Mouse (Mus musculus) liver, embryonic 16.5 days (tissue): ENCODE measurements around the gene Casq2. TPM values are rescaled to one million over a fixed set of nuclear protein-coding genes. Genes with fewer than 3 reads are reported as not detected.
"Not testable (repeated sequence)": the region's sequence is repeated elsewhere in the genome, so short reads cannot be mapped to it uniquely, and the experiment has no call there.

Source experiments
- ATAC-seq: fragments of 200-750 bp; cut with Nextera tagmentation; 2 replicates; pipeline ENCODE4 v1.8.0; 2017; ENCODE audit warnings: low read depth, mild to moderate bottlenecking, moderate number of reproducible peaks, moderate library complexity
- H3K27ac ChIP-seq: fragments of 300-500 bp; sonication (generic); 2 replicates; pipeline ENCODE4 v1.5.1; 2014; ENCODE audit warnings: mild to moderate bottlenecking, low read length
- H3K27me3 ChIP-seq: fragments of 300-500 bp; sonication (generic); 2 replicates; pipeline ENCODE4 v1.6.1; 2014; ENCODE audit warnings: low read depth, low read length, mixed read lengths; ENCODE audit not compliant: control insufficient read depth, insufficient read depth
- H3K36me3 ChIP-seq: fragments of 300-500 bp; sonication (generic); 2 replicates; pipeline ENCODE4 v1.6.1; 2014; ENCODE audit warnings: mild to moderate bottlenecking; ENCODE audit not compliant: control insufficient read depth, insufficient read depth
- H3K4me1 ChIP-seq: fragments of 300-500 bp; sonication (generic); 2 replicates; pipeline ENCODE4 v1.6.1; 2014; ENCODE audit warnings: low read depth, low read length, mixed read lengths; ENCODE audit not compliant: control insufficient read depth
- H3K4me2 ChIP-seq: fragments of 300-500 bp; sonication (generic); 2 replicates; pipeline ENCODE4 v1.6.1; 2014; ENCODE audit warnings: low read depth, low read length, mixed read lengths
- H3K4me3 ChIP-seq: fragments of 300-500 bp; sonication (generic); 2 replicates; pipeline ENCODE4 v1.5.1; 2014; ENCODE audit warnings: low read depth, mild to moderate bottlenecking, low read length
- H3K9ac ChIP-seq: fragments of 300-500 bp; sonication (generic); 2 replicates; pipeline ENCODE4 v1.6.1; 2014; ENCODE audit warnings: low read depth, low read length
- H3K9me3 ChIP-seq: fragments of 300-500 bp; sonication (generic); replicated peaks from 2 replicates; pipeline ENCODE4 v1.6.1; 2016; ENCODE audit warnings: low read length; ENCODE audit not compliant: control insufficient read depth
- WGBS: fragments of 180-500 bp; shearing (Covaris S2); extraction: QIAGEN DNeasy Blood & Tissue Kit; methylation state at CpG from one replicate; pipeline ENCODE4 v1.1.7; 2014; ENCODE audit not compliant: insufficient replicate concordance; 5-methylcytosine and 5-hydroxymethylcytosine counted together
- polyA plus RNA-seq: library from polyadenylated mRNA; unstranded; fragments of >200 nt; fragmentation: Nextera tagmentation; extraction: Ambion mirVana; gene quantifications from 2 replicates; pipeline ENCODE4 v1.2.1, GENCODE M21; 2015

Casq2 gene
- polyA plus RNA-seq, 1 experiment from 2014 or later, result 7.8 TPM

DNA sequence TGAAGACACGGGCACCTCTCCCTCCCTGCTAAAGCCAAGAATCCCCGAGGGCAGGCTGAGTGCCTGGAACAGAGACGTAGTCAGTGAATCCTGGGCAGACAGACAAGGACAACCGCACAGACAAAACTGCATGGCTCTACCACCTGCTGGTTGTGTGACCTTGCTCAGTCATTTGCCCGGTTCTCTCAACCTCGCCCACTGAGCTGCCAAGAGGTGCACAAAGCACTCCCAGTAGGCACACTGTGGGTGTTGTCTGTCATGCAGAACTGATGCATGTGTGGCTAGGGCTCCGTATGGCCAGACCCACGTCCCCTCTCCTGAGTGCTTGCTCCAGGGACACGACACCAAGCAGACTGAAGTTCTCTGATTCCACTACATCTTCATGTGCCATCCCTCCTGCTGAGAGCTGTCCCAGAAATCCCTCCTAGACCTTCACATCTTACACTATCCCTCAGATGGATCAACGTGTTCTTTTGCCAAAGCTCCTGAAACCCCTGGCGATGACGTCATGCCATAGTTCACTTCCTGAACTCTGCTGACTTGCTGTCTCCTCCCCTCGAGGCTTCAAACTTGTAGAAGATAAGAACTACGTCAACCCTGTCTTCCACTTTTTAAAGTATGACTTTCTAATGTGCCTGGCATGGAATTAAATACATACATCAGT lies 72.7 kb downstream of the Casq2 start:
- H3K4me3 ChIP-seq, result no peak overlapping the region
- WGBS, result 69% methylated on average over 14 of the region's 14 CpGs
- H3K9ac ChIP-seq, result 0 out of 2 replicates have a peak overlapping the region, but pooled peaks have one; percentile 2
- no peaks in the 10 kb centered on the region for H3K27me3 ChIP-seq
- peak; percentile 27; the same call in 1 of the 2 replicates for ATAC-seq
- peaks cover 29% of the 10 kb centered on the region for H3K4me1 ChIP-seq
- H3K9me3 ChIP-seq, result no peaks in the 10 kb centered on the region
- no peak overlapping the region; the same call in 1 of the 2 replicates for H3K4me2 ChIP-seq
- H3K27ac ChIP-seq, result peak overlapping the region; percentile 52; the same call in 1 of the 2 replicates
- H3K36me3 ChIP-seq, result peaks cover 65% of the 10 kb centered on the region

DNA sequence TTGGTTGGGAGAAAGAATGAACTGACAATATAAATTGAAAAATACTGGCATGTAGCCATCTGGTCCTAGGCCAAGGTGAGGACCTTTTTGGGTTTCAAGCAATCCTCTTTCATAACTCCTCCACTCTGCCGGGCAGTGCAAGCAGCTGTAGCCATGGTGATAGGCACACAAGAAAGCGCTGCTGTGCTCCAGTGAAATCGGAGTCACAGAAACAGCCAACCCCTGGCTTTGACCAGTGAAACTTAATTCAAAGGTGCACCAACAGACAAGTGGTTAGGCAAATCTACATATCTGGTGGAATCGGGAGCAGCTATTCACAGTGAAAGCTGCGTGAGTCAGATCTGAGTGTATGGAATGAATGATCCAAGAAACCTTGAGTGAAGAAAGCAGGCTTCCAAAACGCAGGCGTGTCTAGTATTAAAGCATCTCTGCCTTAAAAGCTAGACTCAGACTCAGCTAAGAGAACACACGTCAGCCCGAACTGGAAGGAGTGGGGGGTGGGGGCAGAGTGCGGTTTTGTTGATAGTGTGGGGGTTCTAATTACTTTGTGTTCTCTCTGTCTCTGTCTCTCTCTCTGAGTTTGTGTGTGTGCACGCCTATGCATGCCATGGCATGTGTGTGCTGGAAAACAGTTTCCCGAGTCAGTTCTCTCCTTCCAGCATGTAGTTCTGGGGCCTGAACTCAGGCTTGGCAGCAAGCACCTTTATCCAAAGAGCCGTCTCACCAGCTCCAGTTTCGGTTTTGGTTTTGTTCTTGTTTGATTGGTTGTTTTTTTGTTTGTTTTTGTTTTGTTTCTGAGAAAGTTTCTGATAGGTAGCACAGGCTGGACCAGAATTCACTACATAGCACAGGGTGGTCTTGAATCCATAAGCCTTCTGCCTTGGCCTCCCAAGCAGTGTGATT lies 73.5 kb downstream of the Casq2 start:
- peaks cover 30% of the 10 kb centered on the region for H3K4me1 ChIP-seq
- H3K36me3 ChIP-seq, result peaks cover 65% of the 10 kb centered on the region
- no peaks in the 10 kb centered on the region for H3K27me3 ChIP-seq
- no peak overlapping the region; the same call in 1 of the 2 replicates for H3K4me3 ChIP-seq
- no peak; the same call in 1 of the 2 replicates for ATAC-seq
- 0 out of 2 replicates have a peak overlapping the region, but pooled peaks have one; percentile 2 for H3K9ac ChIP-seq
- H3K27ac ChIP-seq, result peak overlapping the region; percentile 52; the same call in 1 of the 2 replicates
- WGBS, result 68% methylated on average over 14 of the region's 14 CpGs
- no peaks in the 10 kb centered on the region for H3K9me3 ChIP-seq
- peak overlapping the region; percentile 5 for H3K4me2 ChIP-seq

DNA sequence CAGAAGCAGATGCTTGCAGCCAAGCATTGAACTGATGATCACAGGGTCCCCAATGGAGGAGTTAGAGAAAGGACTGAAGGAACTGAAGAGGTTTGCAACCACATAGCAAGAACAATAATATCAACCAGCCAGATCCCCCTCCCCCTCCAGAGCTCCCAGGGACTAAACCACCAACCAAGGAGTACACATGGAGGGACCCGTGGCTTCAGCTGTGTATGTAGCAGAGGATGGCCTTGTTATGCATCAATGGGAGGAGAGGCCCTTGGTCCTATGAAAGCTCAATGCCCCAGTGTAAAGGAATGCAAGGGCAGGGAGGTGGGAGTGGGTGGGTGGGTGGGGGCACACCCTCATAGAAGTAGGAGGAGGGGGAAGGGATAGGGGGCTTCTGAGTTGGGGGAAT lies 77.6 kb downstream of the Casq2 start:
- WGBS, result 84% methylated on average over 1 of the region's 1 CpGs
- Histone ChIP-seq H3K4me3 (peak overlapping the region; percentile 75), H3K27ac (peak overlapping the region; percentile 25), H3K9ac (peak overlapping the region; percentile 40), H3K4me1 (peaks cover 46% of the 10 kb centered on the region), H3K4me2 (peak overlapping the region; percentile 85), H3K36me3 (peaks cover 35% of the 10 kb centered on the region)
- not testable (repeated sequence) for ATAC-seq, H3K27me3 ChIP-seq, H3K9me3 ChIP-seq

DNA sequence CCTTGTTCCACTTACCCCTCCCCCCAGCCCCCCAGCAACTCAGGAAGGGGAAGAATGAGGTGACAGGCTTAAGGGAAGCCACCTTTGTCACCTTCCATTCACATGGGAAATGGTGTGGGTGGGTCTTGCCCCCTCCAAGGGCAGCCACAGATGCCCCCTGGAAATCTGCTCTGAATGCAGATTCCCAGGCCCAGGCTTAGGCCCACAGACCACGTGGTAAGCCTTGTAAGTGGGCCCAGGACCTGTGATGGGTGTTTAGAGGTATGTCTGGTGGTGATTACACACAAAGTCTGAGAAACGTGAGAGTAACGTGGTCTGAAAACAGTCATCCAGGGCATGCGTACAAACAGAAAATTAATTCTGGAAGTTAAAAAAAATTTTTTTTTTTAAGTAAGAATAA lies 78.7 kb downstream of the Casq2 start:
- Histone ChIP-seq H3K4me2 (peak overlapping the region; percentile 85), H3K9me3 (no peaks in the 10 kb centered on the region), H3K27me3 (no peaks in the 10 kb centered on the region), H3K4me3 (peak overlapping the region; percentile 75), H3K27ac (peak overlapping the region; percentile 95), H3K9ac (peak overlapping the region; percentile 92), H3K4me1 (peaks cover 36% of the 10 kb centered on the region), H3K36me3 (peaks cover 28% of the 10 kb centered on the region)
- ATAC-seq, result no peak
- 16% methylated on average over 4 of the region's 4 CpGs for WGBS

DNA sequence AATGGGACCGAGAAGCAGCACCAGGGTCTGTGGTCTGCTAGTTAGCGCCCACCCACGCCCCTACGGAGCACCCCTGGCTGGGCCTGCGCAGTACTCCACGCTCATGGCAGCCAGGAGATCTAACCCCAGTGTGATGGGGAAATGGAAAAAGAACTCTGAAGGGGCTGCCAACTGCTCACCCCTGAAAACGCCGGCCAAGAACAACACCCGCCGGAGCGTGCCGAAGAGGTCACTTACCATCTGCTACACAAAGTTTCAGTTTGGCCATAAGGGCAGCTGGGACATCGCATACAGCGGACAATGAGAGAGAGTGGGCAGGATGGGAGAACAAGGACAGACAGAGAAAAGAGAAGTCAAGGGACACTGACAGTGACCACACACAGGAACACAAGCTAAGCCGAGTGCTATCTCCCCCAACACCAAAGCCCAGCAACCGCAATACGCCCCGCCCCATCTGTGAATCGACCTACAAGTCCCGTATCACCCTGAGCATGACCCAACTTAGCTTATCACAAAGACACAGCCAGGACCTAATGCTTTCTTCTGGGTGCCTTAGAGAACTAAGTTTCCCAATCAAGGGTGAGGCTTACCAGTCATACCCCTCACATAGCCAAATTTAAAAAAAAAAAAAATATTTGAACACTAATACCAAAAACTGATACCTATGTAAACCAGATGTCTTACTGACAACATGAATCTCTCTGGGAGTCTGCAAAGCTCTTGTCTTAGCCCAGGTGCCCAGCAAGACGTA lies 79.5 kb downstream of the Casq2 start:
- Histone ChIP-seq H3K27me3 (no peaks in the 10 kb centered on the region), H3K4me3 (peak overlapping the region; percentile 75), H3K4me2 (peak overlapping the region; percentile 85), H3K9ac (peak overlapping the region; percentile 92), H3K4me1 (peaks cover 34% of the 10 kb centered on the region), H3K9me3 (no peaks in the 10 kb centered on the region), H3K27ac (peak overlapping the region; percentile 96), H3K36me3 (peaks cover 22% of the 10 kb centered on the region)
- 27% methylated on average over 21 of the region's 21 CpGs for WGBS
- peak; percentile 98 for ATAC-seq

DNA sequence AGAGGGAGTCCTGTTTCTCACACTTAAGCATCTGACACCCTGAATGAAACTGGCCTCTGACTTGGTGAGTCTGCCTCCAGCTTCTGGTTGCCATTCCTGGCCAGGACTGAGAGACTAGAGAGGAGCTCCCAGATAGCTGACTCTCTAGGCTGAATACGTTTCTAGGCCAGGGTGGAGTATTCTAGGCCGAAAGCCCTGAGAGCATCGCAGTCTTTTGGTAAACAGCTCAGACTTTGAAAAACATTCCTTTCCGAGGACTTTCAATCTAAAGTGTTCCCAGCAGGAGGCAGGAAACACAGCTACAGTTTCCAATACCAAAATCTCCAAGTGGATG lies 80.0 kb downstream of the Casq2 start:
- Histone ChIP-seq H3K36me3 (peaks cover 16% of the 10 kb centered on the region), H3K4me3 (peak overlapping the region; percentile 7), H3K4me2 (peak overlapping the region; percentile 53), H3K27ac (peak overlapping the region; percentile 96), H3K9ac (peak overlapping the region; percentile 61), H3K4me1 (peaks cover 34% of the 10 kb centered on the region), H3K27me3 (no peaks in the 10 kb centered on the region), H3K9me3 (no peaks in the 10 kb centered on the region)
- 23% methylated on average over 4 of the region's 4 CpGs for WGBS
- ATAC-seq, result peak; percentile 56

DNA sequence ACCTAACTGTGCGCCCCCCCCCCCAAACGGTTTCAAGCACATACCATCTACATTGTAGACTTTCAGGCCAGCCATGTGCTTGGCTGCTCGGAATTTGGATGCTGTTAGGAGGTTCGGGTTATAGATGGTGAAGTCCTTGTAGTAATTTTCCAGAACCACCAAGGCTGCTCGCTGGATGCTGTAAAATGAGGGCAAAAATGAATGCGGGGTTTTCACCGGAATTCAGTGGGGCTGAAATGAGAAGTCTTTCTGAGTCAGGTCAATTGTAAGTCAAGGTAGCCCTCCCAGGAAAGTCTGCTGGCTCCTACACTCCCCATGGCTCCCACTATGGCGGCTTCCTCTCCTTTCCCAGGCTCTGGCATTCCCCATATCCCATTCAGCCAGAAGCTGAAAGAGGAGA lies 80.6 kb downstream of the Casq2 start:
- peaks cover 31% of the 10 kb centered on the region for H3K4me1 ChIP-seq
- peak overlapping the region; percentile 96 for H3K27ac ChIP-seq
- H3K9me3 ChIP-seq, result no peaks in the 10 kb centered on the region
- no peak overlapping the region for H3K4me3 ChIP-seq
- 72% methylated on average over 8 of the region's 8 CpGs for WGBS
- H3K36me3 ChIP-seq, result peaks cover 11% of the 10 kb centered on the region
- ATAC-seq, result no peak
- H3K27me3 ChIP-seq, result no peaks in the 10 kb centered on the region
- H3K4me2 ChIP-seq, result peak overlapping the region; percentile 29; the same call in 1 of the 2 replicates
- H3K9ac ChIP-seq, result peak overlapping the region; percentile 61

DNA sequence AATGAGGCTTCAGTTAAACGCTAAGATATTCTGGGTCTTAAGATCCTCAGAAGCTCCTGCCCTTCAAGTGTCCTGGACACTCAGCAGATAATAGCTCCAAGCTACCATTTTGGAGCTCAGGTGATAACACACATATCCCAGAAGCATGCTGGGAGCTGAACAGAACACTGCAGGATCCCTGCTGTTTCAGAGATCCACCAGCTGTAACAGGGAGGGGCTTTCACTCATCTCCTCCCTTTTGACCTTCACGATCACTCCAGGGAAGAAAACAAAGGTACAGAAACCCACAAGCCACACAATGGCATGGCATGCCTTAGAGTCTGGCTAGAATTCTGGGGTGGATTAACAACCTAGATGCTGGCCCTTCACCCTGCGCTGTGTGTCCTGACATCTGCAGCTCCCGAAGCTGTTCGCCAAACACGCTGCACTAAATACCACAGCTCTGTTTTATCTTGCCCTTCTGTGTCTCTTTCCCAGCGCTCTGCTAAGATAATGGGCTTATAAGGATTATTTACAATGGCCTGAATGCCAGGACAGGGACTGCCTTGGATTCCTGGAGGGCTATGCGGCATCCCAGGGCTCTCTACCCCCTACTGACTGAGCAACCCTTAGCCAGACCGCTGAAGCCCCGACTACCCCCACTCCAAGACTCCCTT lies 81.5 kb downstream of the Casq2 start:
- WGBS, result 16% methylated on average over 10 of the region's 10 CpGs
- H3K9ac ChIP-seq, result no peak overlapping the region; the same call in 1 of the 2 replicates
- no peaks in the 10 kb centered on the region for H3K27me3 ChIP-seq
- 0 out of 2 replicates have a peak, but pooled peaks have one; percentile 4 for ATAC-seq
- peaks cover 31% of the 10 kb centered on the region for H3K4me1 ChIP-seq
- no peaks in the 10 kb centered on the region for H3K9me3 ChIP-seq
- H3K4me3 ChIP-seq, result no peak overlapping the region
- H3K27ac ChIP-seq, result peak overlapping the region; percentile 96
- peaks cover 9% of the 10 kb centered on the region for H3K36me3 ChIP-seq
- H3K4me2 ChIP-seq, result peak overlapping the region; percentile 25; the same call in 1 of the 2 replicates
